Mouse (Mus musculus) myocyte (in vitro differentiated cells): ENCODE results near the gene Trabd2b. TPM values are rescaled to one million over a fixed set of nuclear protein-coding genes. Genes with fewer than 3 reads are reported as not detected.

Source experiments
- H3K27me3 ChIP-seq: one replicate; pipeline ENCODE4 v1.6.1; 2011; ENCODE audit not compliant: control insufficient read depth, insufficient read depth, insufficient read length
- H3K36me3 ChIP-seq: one replicate; pipeline ENCODE4 v1.6.1; 2011; ENCODE audit not compliant: control insufficient read depth, insufficient read depth
- H3K4me2 ChIP-seq: one replicate; pipeline ENCODE4 v1.6.1; 2011; ENCODE audit warnings: low read depth, control low read depth
- H3K4me3 ChIP-seq: one replicate; pipeline ENCODE4 v1.5.1; 2011; ENCODE audit warnings: mild to moderate bottlenecking, control low read depth, moderate library complexity
- H3K79me2 ChIP-seq: one replicate; pipeline ENCODE4 v1.6.1; 2011; ENCODE audit not compliant: control insufficient read depth, insufficient read depth
- H3ac ChIP-seq: one replicate; pipeline ENCODE4 v1.6.1; 2011; ENCODE audit not compliant: control insufficient read depth, insufficient read length
- CEBPB ChIP-seq: IDR thresholded peaks from 2 replicates; pipeline ENCODE4 v1.6.1; 2011; ENCODE audit warnings: mild to moderate bottlenecking, moderate library complexity; ENCODE audit not compliant: poor library complexity, insufficient read depth, severe bottlenecking
- E2F4 ChIP-seq: IDR thresholded peaks from one replicate; pipeline ENCODE4 v1.6.1; 2011; ENCODE audit warnings: mild to moderate bottlenecking, control low read depth, moderate library complexity; ENCODE audit not compliant: insufficient read depth
- MAX ChIP-seq: IDR thresholded peaks from one replicate; pipeline ENCODE4 v1.6.1; 2011; ENCODE audit warnings: low read depth, mild to moderate bottlenecking, control low read depth
- MYOD1 ChIP-seq, 3 experiments: IDR thresholded peaks; one replicate each; pipeline ENCODE4 v1.6.1; 2011; ENCODE audit warnings: control low read depth in 2 of 3, low read depth in 2 of 3, mild to moderate bottlenecking in 2 of 3, moderate library complexity in 1 of 3; ENCODE audit not compliant: insufficient read length in 2 of 3, control insufficient read depth in 1 of 3
- MYOG ChIP-seq, 3 experiments: IDR thresholded peaks; one replicate each; pipeline ENCODE4 v1.6.1; 2011; ENCODE audit warnings: control low read depth in 2 of 3, low read depth in 2 of 3, mild to moderate bottlenecking in 2 of 3; ENCODE audit not compliant: insufficient read length in 2 of 3, control insufficient read depth in 1 of 3, insufficient read depth in 1 of 3
- POLR2A ChIP-seq: IDR thresholded peaks from one replicate; pipeline ENCODE4 v1.6.1; 2011; ENCODE audit warnings: low read depth, mild to moderate bottlenecking, control low read depth, moderate library complexity; ENCODE audit not compliant: insufficient read length
- POLR2AphosphoS2 ChIP-seq: IDR thresholded peaks from one replicate; pipeline ENCODE4 v1.6.1; 2011; ENCODE audit warnings: low read depth, control low read depth; ENCODE audit not compliant: insufficient read length
- REST ChIP-seq: IDR thresholded peaks from one replicate; pipeline ENCODE4 v1.6.1; 2011; ENCODE audit warnings: mild to moderate bottlenecking, control low read depth, moderate library complexity; ENCODE audit not compliant: insufficient read depth, insufficient read length
- SRF ChIP-seq: IDR thresholded peaks from one replicate; pipeline ENCODE4 v1.6.1; 2011; ENCODE audit warnings: low read depth; ENCODE audit not compliant: control insufficient read depth, insufficient read length
- TCF12 ChIP-seq: IDR thresholded peaks from one replicate; pipeline ENCODE4 v1.6.1; 2011; ENCODE audit warnings: mild to moderate bottlenecking, control low read depth; ENCODE audit not compliant: poor library complexity, insufficient read depth, severe bottlenecking
- TCF3 ChIP-seq: IDR thresholded peaks from one replicate; pipeline ENCODE4 v1.6.1; 2011; ENCODE audit warnings: low read depth, control low read depth; ENCODE audit not compliant: insufficient read length
- USF1 ChIP-seq: IDR thresholded peaks from one replicate; pipeline ENCODE4 v1.6.1; 2011; ENCODE audit warnings: low read depth, mild to moderate bottlenecking, control low read depth, moderate library complexity
- polyA plus RNA-seq: library from polyadenylated mRNA; unstranded; fragments of >200 nt; fragmentation: generic; extraction: Trizol; gene quantifications from one replicate; pipeline ENCODE4 v1.2.1, GENCODE M21; 2012; ENCODE audit warnings: missing spikeins

Gene Trabd2b
- polyA plus RNA-seq, 1 experiment, result 0.79 TPM

- Histone ChIP-seq H3K27me3 (no peaks in the 10 kb centered on the region), H3K79me2 (no peaks in the 10 kb centered on the region), H3K4me3 (no peak overlapping the region), H3K4me2 (no peak overlapping the region), H3ac (no peak overlapping the region), H3K36me3 (no peaks in the 10 kb centered on the region)
- TF ChIP-seq E2F4 (no peak), CEBPB (no peak)
Measured at GRCm38 (mm10) chr4:114457111-114457510, 50.6 kb downstream of the Trabd2b start.

GRCm38 (mm10) chr4:114459591-114459990 lies 53.1 kb downstream of the Trabd2b start:
- Histone ChIP-seq H3K36me3 (no peaks in the 10 kb centered on the region), H3K27me3 (no peaks in the 10 kb centered on the region), H3K4me3 (no peak overlapping the region), H3K79me2 (no peaks in the 10 kb centered on the region), H3K4me2 (no peak overlapping the region), H3ac (no peak overlapping the region)
- no peak for TF ChIP-seq USF1
- TF ChIP-seq CEBPB, result no peak
- no peak for TF ChIP-seq MYOG (IDR thresholded peaks at IDR 0.05; ENCODE audit: control insufficient read depth in 1 of 3, insufficient read depth in 1 of 3, insufficient read length in 2 of 3, low read depth in 2 of 3)
- no peak for TF ChIP-seq TCF3
- TF ChIP-seq POLR2AphosphoS2, result no peak
- no peak for TF ChIP-seq E2F4
- no peak for TF ChIP-seq TCF12
- no peak for TF ChIP-seq SRF
- no peak for TF ChIP-seq POLR2A
- no peak for TF ChIP-seq REST
- TF ChIP-seq MAX, result no peak
- no peak for TF ChIP-seq MYOD1 (IDR thresholded peaks at IDR 0.05; ENCODE audit: control insufficient read depth in 1 of 3, insufficient read length in 2 of 3, low read depth in 2 of 3)

GRCm38 (mm10) chr4:114460401-114460800 lies 53.9 kb downstream of the Trabd2b start:
- no peak overlapping the region for H3ac ChIP-seq
- no peaks in the 10 kb centered on the region for H3K27me3 ChIP-seq
- TF ChIP-seq MYOG (IDR thresholded peaks at IDR 0.05; ENCODE audit: control insufficient read depth in 1 of 3, insufficient read depth in 1 of 3, insufficient read length in 2 of 3, low read depth in 2 of 3), result no peak
- TF ChIP-seq POLR2A, result no peak
- TF ChIP-seq TCF12, result no peak
- no peak for TF ChIP-seq REST
- TF ChIP-seq MYOD1 (IDR thresholded peaks at IDR 0.05; ENCODE audit: control insufficient read depth in 1 of 3, insufficient read length in 2 of 3, low read depth in 2 of 3), result no peak
- no peak for TF ChIP-seq SRF
- no peak for TF ChIP-seq POLR2AphosphoS2
- no peak for TF ChIP-seq E2F4
- TF ChIP-seq CEBPB, result no peak
- TF ChIP-seq TCF3, result no peak
- no peak for TF ChIP-seq MAX

GRCm38 (mm10) chr4:114461093-114461492 lies 54.6 kb downstream of the Trabd2b start:
- Histone ChIP-seq H3ac (no peak overlapping the region), H3K36me3 (no peaks in the 10 kb centered on the region), H3K27me3 (no peaks in the 10 kb centered on the region), H3K4me3 (no peak overlapping the region), H3K79me2 (no peaks in the 10 kb centered on the region), H3K4me2 (no peak overlapping the region)
- no peak for TF ChIP-seq TCF3
- TF ChIP-seq POLR2AphosphoS2, result no peak
- no peak for TF ChIP-seq USF1
- TF ChIP-seq REST, result no peak
- no peak for TF ChIP-seq CEBPB
- TF ChIP-seq POLR2A, result no peak
- TF ChIP-seq TCF12, result no peak
- no peak for TF ChIP-seq SRF

More at GRCm38 (mm10) chr4:114460401-114460800, 53.9 kb downstream of the Trabd2b start:
- Histone ChIP-seq H3K79me2 (no peaks in the 10 kb centered on the region), H3K4me3 (no peak overlapping the region), H3K36me3 (no peaks in the 10 kb centered on the region), H3K4me2 (no peak overlapping the region)

GRCm38 (mm10) chr4:114465641-114466040 lies 59.1 kb downstream of the Trabd2b start:
- H3ac ChIP-seq, result no peak overlapping the region
- H3K4me3 ChIP-seq, result no peak overlapping the region
- no peaks in the 10 kb centered on the region for H3K36me3 ChIP-seq
- no peaks in the 10 kb centered on the region for H3K79me2 ChIP-seq
- TF ChIP-seq CEBPB (no peak), TCF3 (no peak), MAX (no peak), POLR2AphosphoS2 (no peak), POLR2A (no peak), MYOG (IDR thresholded peaks at IDR 0.05; ENCODE audit: control insufficient read depth in 1 of 3, insufficient read depth in 1 of 3, insufficient read length in 2 of 3, low read depth in 2 of 3) (no peak), TCF12 (no peak), REST (no peak), SRF (no peak), MYOD1 (IDR thresholded peaks at IDR 0.05; ENCODE audit: control insufficient read depth in 1 of 3, insufficient read length in 2 of 3, low read depth in 2 of 3) (no peak), E2F4 (no peak), USF1 (no peak)
- H3K27me3 ChIP-seq, result no peaks in the 10 kb centered on the region
- H3K4me2 ChIP-seq, result no peak overlapping the region
